Mouse (Mus musculus): Measurements from ENCODE around the gene Acvr1. TPM values are rescaled to one million over a fixed set of nuclear protein-coding genes. Genes with fewer than 3 reads are reported as not detected.

Gene Acvr1
- polyA plus RNA-seq, 1 experiment from 2014 or later, result 2.7 TPM

GRCm38 (mm10) chr2:58425436-58426004 is 141.4 kb downstream of the Acvr1 start:
- no peaks in the 10 kb centered on the region for H3K36me3 ChIP-seq (replicated peaks; ENCODE audit: insufficient read depth, low read length)
- no peak for TF ChIP-seq CTCF (IDR thresholded peaks at IDR 0.05; ENCODE audit: low read depth)
- DNase-seq (no peak), ATAC-seq (no peak)
- H3K4me1 ChIP-seq (ENCODE audit: insufficient read depth), result no peaks in the 10 kb centered on the region
- 86% methylated on average over 13 of the region's 13 CpGs for WGBS (ENCODE audit: insufficient replicate concordance)
- H3K9ac ChIP-seq (replicated peaks), result no peak overlapping the region
- no peak overlapping the region for H3K4me2 ChIP-seq (ENCODE audit: low read depth, low read length)
- no peak overlapping the region for H3K27ac ChIP-seq (ENCODE audit: low read depth)
- H3K27me3 ChIP-seq (ENCODE audit: insufficient read depth, low read length), result no peaks in the 10 kb centered on the region
- no peaks in the 10 kb centered on the region for H3K9me3 ChIP-seq (ENCODE audit: low read length)
- no peak overlapping the region for H3K4me3 ChIP-seq (ENCODE audit: low read depth, low read length)

GRCm38 (mm10) chr2:58423319-58423718 is 143.6 kb downstream of the Acvr1 start:
- H3K4me3 ChIP-seq (ENCODE audit: low read depth, low read length), result no peak overlapping the region
- no peak overlapping the region for H3K27ac ChIP-seq (ENCODE audit: low read depth)
- H3K27me3 ChIP-seq (ENCODE audit: insufficient read depth, low read length), result no peaks in the 10 kb centered on the region
- no peak overlapping the region for H3K9ac ChIP-seq (replicated peaks)
- H3K36me3 ChIP-seq (replicated peaks; ENCODE audit: insufficient read depth, low read length), result no peaks in the 10 kb centered on the region
- no peak for DNase-seq
- no peaks in the 10 kb centered on the region for H3K9me3 ChIP-seq (ENCODE audit: low read length)
- H3K4me2 ChIP-seq (ENCODE audit: low read depth, low read length), result no peak overlapping the region
- no peaks in the 10 kb centered on the region for H3K4me1 ChIP-seq (ENCODE audit: insufficient read depth)
- ATAC-seq, result peak; percentile 35; the same call in 1 of the 2 replicates
- no peak for TF ChIP-seq EP300 (IDR thresholded peaks at IDR 0.05; ENCODE audit: low read depth)
- no peak for TF ChIP-seq CTCF (IDR thresholded peaks at IDR 0.05; ENCODE audit: low read depth)
- 43% methylated on average over 5 of the region's 5 CpGs for WGBS (ENCODE audit: insufficient replicate concordance)

GRCm38 (mm10) chr2:58419571-58419970 is 147.4 kb downstream of the Acvr1 start:
- H3K27me3 ChIP-seq (ENCODE audit: insufficient read depth, low read length), result no peaks in the 10 kb centered on the region
- no peak overlapping the region for H3K4me2 ChIP-seq (ENCODE audit: low read depth, low read length)
- DNase-seq, result no peak
- ATAC-seq, result no peak
- no peak overlapping the region for H3K4me3 ChIP-seq (ENCODE audit: low read depth, low read length)
- H3K4me1 ChIP-seq (ENCODE audit: insufficient read depth), result no peaks in the 10 kb centered on the region
- no peaks in the 10 kb centered on the region for H3K36me3 ChIP-seq (replicated peaks; ENCODE audit: insufficient read depth, low read length)
- 85% methylated on average over 8 of the region's 8 CpGs for WGBS (ENCODE audit: insufficient replicate concordance)
- H3K9me3 ChIP-seq (ENCODE audit: low read length), result no peaks in the 10 kb centered on the region
- no peak overlapping the region for H3K9ac ChIP-seq (replicated peaks)
- no peak for TF ChIP-seq EP300 (IDR thresholded peaks at IDR 0.05; ENCODE audit: low read depth)
- no peak for TF ChIP-seq CTCF (IDR thresholded peaks at IDR 0.05; ENCODE audit: low read depth)
- no peak overlapping the region for H3K27ac ChIP-seq (ENCODE audit: low read depth)

GRCm38 (mm10) chr2:58418109-58418508 is 148.8 kb downstream of the Acvr1 start:
- no peak overlapping the region for H3K27ac ChIP-seq (ENCODE audit: low read depth)
- no peaks in the 10 kb centered on the region for H3K4me1 ChIP-seq (ENCODE audit: insufficient read depth)
- TF ChIP-seq EP300 (IDR thresholded peaks at IDR 0.05; ENCODE audit: low read depth) (no peak), CTCF (IDR thresholded peaks at IDR 0.05; ENCODE audit: low read depth) (no peak)
- H3K9ac ChIP-seq (replicated peaks), result no peak overlapping the region
- H3K27me3 ChIP-seq (ENCODE audit: insufficient read depth, low read length), result no peaks in the 10 kb centered on the region
- H3K36me3 ChIP-seq (replicated peaks; ENCODE audit: insufficient read depth, low read length), result no peaks in the 10 kb centered on the region
- H3K9me3 ChIP-seq (ENCODE audit: low read length), result no peaks in the 10 kb centered on the region
- H3K4me2 ChIP-seq (ENCODE audit: low read depth, low read length), result no peak overlapping the region
- DNase-seq (no peak), ATAC-seq (no peak)
- no peak overlapping the region for H3K4me3 ChIP-seq (ENCODE audit: low read depth, low read length)
- 19% methylated on average over 1 of the region's 1 CpGs for WGBS (ENCODE audit: insufficient replicate concordance)

- H3K4me2 ChIP-seq (ENCODE audit: low read depth, low read length), result no peak overlapping the region
- DNase-seq, result no peak
- no peak overlapping the region for H3K9ac ChIP-seq (replicated peaks)
- no peak overlapping the region for H3K27ac ChIP-seq (ENCODE audit: low read depth)
- no peaks in the 10 kb centered on the region for H3K36me3 ChIP-seq (replicated peaks; ENCODE audit: insufficient read depth, low read length)
- no peak overlapping the region for H3K4me3 ChIP-seq (ENCODE audit: low read depth, low read length)
- WGBS (ENCODE audit: insufficient replicate concordance), result 70% methylated on average over 9 of the region's 9 CpGs
- TF ChIP-seq EP300 (IDR thresholded peaks at IDR 0.05; ENCODE audit: low read depth), result no peak
- no peak for TF ChIP-seq CTCF (IDR thresholded peaks at IDR 0.05; ENCODE audit: low read depth)
- H3K9me3 ChIP-seq (ENCODE audit: low read length), result no peaks in the 10 kb centered on the region
- H3K4me1 ChIP-seq (ENCODE audit: insufficient read depth), result no peaks in the 10 kb centered on the region
- H3K27me3 ChIP-seq (ENCODE audit: insufficient read depth, low read length), result no peaks in the 10 kb centered on the region
- ATAC-seq, result no peak
Observed at GRCm38 (mm10) chr2:58417684-58418083, 149.3 kb downstream of the Acvr1 start.

- H3K9me3 ChIP-seq (ENCODE audit: low read length), result no peaks in the 10 kb centered on the region
- no peaks in the 10 kb centered on the region for H3K4me1 ChIP-seq (ENCODE audit: insufficient read depth)
- no peak overlapping the region for H3K27ac ChIP-seq (ENCODE audit: low read depth)
- H3K4me3 ChIP-seq (ENCODE audit: low read depth, low read length), result no peak overlapping the region
- H3K36me3 ChIP-seq (replicated peaks; ENCODE audit: insufficient read depth, low read length), result no peaks in the 10 kb centered on the region
- TF ChIP-seq EP300 (IDR thresholded peaks at IDR 0.05; ENCODE audit: low read depth) (no peak), CTCF (IDR thresholded peaks at IDR 0.05; ENCODE audit: low read depth) (peak; percentile 46)
- ATAC-seq, result no peak
- no peaks in the 10 kb centered on the region for H3K27me3 ChIP-seq (ENCODE audit: insufficient read depth, low read length)
- no peak overlapping the region for H3K4me2 ChIP-seq (ENCODE audit: low read depth, low read length)
- H3K9ac ChIP-seq (replicated peaks), result no peak overlapping the region
- DNase-seq, result no peak
Observed at GRCm38 (mm10) chr2:58415037-58415436, 151.9 kb downstream of the Acvr1 start.

Data from liver, postnatal 0 days (tissue).